Mouse (Mus musculus) embryonic facial prominence, embryonic 10.5 days (tissue): ENCODE data around the gene Slc8b1. TPM values are rescaled to one million over a fixed set of nuclear protein-coding genes. Genes with fewer than 3 reads are reported as not detected.
A peak's percentile ranks its signal among the peaks of the same experiment; 100 is the strongest.

ENCODE experiments used
- DNase-seq: peaks from one replicate; pipeline ENCODE4 v3.0.0-alpha.2; 2017; ENCODE audit warnings: low spot score
- H3K27ac ChIP-seq: fragments of 300-500 bp; sonication (generic); replicated peaks from 2 replicates; pipeline ENCODE4 v1.5.1; 2016; ENCODE audit warnings: mild to moderate bottlenecking
- H3K27me3 ChIP-seq: fragments of 300-500 bp; sonication (generic); replicated peaks from 2 replicates; pipeline ENCODE4 v1.6.1; 2016; ENCODE audit warnings: low read depth, mild to moderate bottlenecking; ENCODE audit not compliant: poor library complexity, severe bottlenecking
- H3K36me3 ChIP-seq: fragments of 300-500 bp; sonication (generic); replicated peaks from 2 replicates; pipeline ENCODE4 v1.6.1; 2016; ENCODE audit warnings: mild to moderate bottlenecking, moderate library complexity
- H3K4me1 ChIP-seq: fragments of 300-500 bp; sonication (generic); 2 replicates; pipeline ENCODE4 v1.6.1; 2016
- H3K4me3 ChIP-seq: fragments of 300-500 bp; sonication (generic); 2 replicates; pipeline ENCODE4 v1.5.1; 2016; ENCODE audit warnings: mild to moderate bottlenecking, moderate library complexity
- H3K9me3 ChIP-seq: fragments of 300-500 bp; sonication (generic); 2 replicates; pipeline ENCODE4 v1.6.1; 2016; ENCODE audit warnings: mild to moderate bottlenecking
- WGBS: fragments of 180-500 bp; shearing (Covaris S2); methylation state at CpG from one replicate; pipeline ENCODE4 v1.1.7; 2016; 5-methylcytosine and 5-hydroxymethylcytosine counted together
- polyA plus RNA-seq: library from polyadenylated mRNA; unstranded; fragments of >200 nt; fragmentation: Nextera tagmentation; extraction: Ambion mirVana; gene quantifications from 2 replicates; pipeline ENCODE4 v1.2.1, GENCODE M21; 2016

Gene Slc8b1
- polyA plus RNA-seq, 1 experiment from 2014 or later = 4.1 TPM

GRCm38 (mm10) chr5:120477993-120478392 lies 33.0 kb upstream of the Slc8b1 start:
- H3K36me3 ChIP-seq = no peaks in the 10 kb centered on the region
- DNase-seq = no peak
- WGBS = 91% methylated on average over 5 of the region's 5 CpGs

GRCm38 (mm10) chr5:120479538-120479937 lies 31.4 kb upstream of the Slc8b1 start:
- Histone ChIP-seq H3K36me3 (peaks cover 13% of the 10 kb centered on the region), H3K4me1 (peaks cover 12% of the 10 kb centered on the region), H3K9me3 (no peaks in the 10 kb centered on the region), H3K4me3 (no peak overlapping the region), H3K27ac (no peak overlapping the region), H3K27me3 (peaks cover 16% of the 10 kb centered on the region)
- no peak for DNase-seq
- 67% methylated on average over 4 of the region's 4 CpGs for WGBS

More at GRCm38 (mm10) chr5:120477993-120478392, 33.0 kb upstream of the Slc8b1 start:
- Histone ChIP-seq H3K4me1 (peaks cover 12% of the 10 kb centered on the region), H3K9me3 (no peaks in the 10 kb centered on the region), H3K27me3 (peaks cover 16% of the 10 kb centered on the region), H3K27ac (no peak overlapping the region), H3K4me3 (no peak overlapping the region)

GRCm38 (mm10) chr5:120481205-120481604 lies 29.8 kb upstream of the Slc8b1 start:
- WGBS = 62% methylated on average over 9 of the region's 9 CpGs
- peaks cover 8% of the 10 kb centered on the region for H3K4me1 ChIP-seq
- no peaks in the 10 kb centered on the region for H3K9me3 ChIP-seq
- H3K36me3 ChIP-seq = peaks cover 30% of the 10 kb centered on the region
- DNase-seq = no peak
- no peak overlapping the region for H3K27ac ChIP-seq
- H3K27me3 ChIP-seq = peaks cover 14% of the 10 kb centered on the region
- no peak overlapping the region for H3K4me3 ChIP-seq

- Histone ChIP-seq H3K9me3 (no peaks in the 10 kb centered on the region), H3K4me3 (no peak overlapping the region), H3K27me3 (no peaks in the 10 kb centered on the region), H3K4me1 (peaks cover 4% of the 10 kb centered on the region), H3K27ac (no peak overlapping the region), H3K36me3 (peaks cover 52% of the 10 kb centered on the region)
- DNase-seq = no peak
- 90% methylated on average over 19 of the region's 19 CpGs for WGBS
Measured at GRCm38 (mm10) chr5:120483399-120483798, 27.6 kb upstream of the Slc8b1 start.

GRCm38 (mm10) chr5:120487844-120488243 lies 23.1 kb upstream of the Slc8b1 start:
- no peak overlapping the region for H3K4me3 ChIP-seq
- 85% methylated on average over 8 of the region's 8 CpGs for WGBS
- H3K36me3 ChIP-seq = peaks cover 81% of the 10 kb centered on the region
- H3K27ac ChIP-seq = no peak overlapping the region
- peaks cover 3% of the 10 kb centered on the region; the same call in 1 of the 2 replicates for H3K4me1 ChIP-seq
- H3K9me3 ChIP-seq = no peaks in the 10 kb centered on the region
- DNase-seq = no peak
- H3K27me3 ChIP-seq = no peaks in the 10 kb centered on the region

- WGBS = 91% methylated on average over 8 of the region's 8 CpGs
- Histone ChIP-seq H3K27me3 (no peaks in the 10 kb centered on the region), H3K4me3 (no peak overlapping the region), H3K27ac (no peak overlapping the region), H3K4me1 (peaks cover 3% of the 10 kb centered on the region; the same call in 1 of the 2 replicates), H3K36me3 (peaks cover 83% of the 10 kb centered on the region), H3K9me3 (no peaks in the 10 kb centered on the region)
- no peak for DNase-seq
Measured at GRCm38 (mm10) chr5:120490679-120491192, 20.2 kb upstream of the Slc8b1 start.

GRCm38 (mm10) chr5:120492437-120492836 lies 18.5 kb upstream of the Slc8b1 start:
- Histone ChIP-seq H3K27ac (no peak overlapping the region), H3K4me1 (peaks cover 3% of the 10 kb centered on the region; the same call in 1 of the 2 replicates), H3K36me3 (peaks cover 82% of the 10 kb centered on the region), H3K27me3 (no peaks in the 10 kb centered on the region), H3K4me3 (no peak overlapping the region), H3K9me3 (no peaks in the 10 kb centered on the region)
- WGBS = 58% methylated on average over 11 of the region's 11 CpGs
- peak; percentile 72 for DNase-seq

- Histone ChIP-seq H3K4me1 (peaks cover 3% of the 10 kb centered on the region; the same call in 1 of the 2 replicates), H3K9me3 (no peaks in the 10 kb centered on the region), H3K36me3 (peaks cover 82% of the 10 kb centered on the region), H3K27ac (no peak overlapping the region), H3K4me3 (no peak overlapping the region), H3K27me3 (no peaks in the 10 kb centered on the region)
- WGBS = 91% methylated on average over 6 of the region's 6 CpGs
- no peak for DNase-seq
Measured at GRCm38 (mm10) chr5:120493440-120493839, 17.5 kb upstream of the Slc8b1 start.

- 88% methylated on average over 9 of the region's 9 CpGs for WGBS
- H3K4me1 ChIP-seq = peaks cover 3% of the 10 kb centered on the region; the same call in 1 of the 2 replicates
- no peak for DNase-seq
- peaks cover 82% of the 10 kb centered on the region for H3K36me3 ChIP-seq
- no peak overlapping the region for H3K27ac ChIP-seq
- H3K9me3 ChIP-seq = no peaks in the 10 kb centered on the region
- no peaks in the 10 kb centered on the region for H3K27me3 ChIP-seq
- H3K4me3 ChIP-seq = no peak overlapping the region
Measured at GRCm38 (mm10) chr5:120493873-120494395, 17.0 kb upstream of the Slc8b1 start.

- WGBS = 79% methylated on average over 10 of the region's 10 CpGs
- peaks cover 88% of the 10 kb centered on the region for H3K36me3 ChIP-seq
- no peak overlapping the region for H3K27ac ChIP-seq
- no peak for DNase-seq
- H3K9me3 ChIP-seq = no peaks in the 10 kb centered on the region
- no peaks in the 10 kb centered on the region for H3K27me3 ChIP-seq
- H3K4me3 ChIP-seq = no peak overlapping the region
- peaks cover 3% of the 10 kb centered on the region; the same call in 1 of the 2 replicates for H3K4me1 ChIP-seq
Measured at GRCm38 (mm10) chr5:120495064-120495702, 15.8 kb upstream of the Slc8b1 start.

- no peak overlapping the region for H3K4me3 ChIP-seq
- no peaks in the 10 kb centered on the region for H3K9me3 ChIP-seq
- no peak overlapping the region for H3K27ac ChIP-seq
- WGBS = 90% methylated on average over 13 of the region's 13 CpGs
- no peaks in the 10 kb centered on the region for H3K27me3 ChIP-seq
- peaks cover 2% of the 10 kb centered on the region; the same call in 1 of the 2 replicates for H3K4me1 ChIP-seq
- no peak for DNase-seq
- H3K36me3 ChIP-seq = peaks cover 83% of the 10 kb centered on the region
Measured at GRCm38 (mm10) chr5:120495703-120496226, 15.2 kb upstream of the Slc8b1 start.

- H3K27ac ChIP-seq = no peak overlapping the region
- peaks cover 6% of the 10 kb centered on the region for H3K4me1 ChIP-seq
- H3K4me3 ChIP-seq = no peak overlapping the region
- no peaks in the 10 kb centered on the region for H3K27me3 ChIP-seq
- H3K36me3 ChIP-seq = peaks cover 72% of the 10 kb centered on the region
- no peaks in the 10 kb centered on the region for H3K9me3 ChIP-seq
- 87% methylated on average over 3 of the region's 3 CpGs for WGBS
- DNase-seq = no peak
Measured at GRCm38 (mm10) chr5:120497071-120497470, 13.9 kb upstream of the Slc8b1 start.

GRCm38 (mm10) chr5:120499202-120499601 lies 11.8 kb upstream of the Slc8b1 start:
- DNase-seq = no peak
- no peak overlapping the region for H3K27ac ChIP-seq
- 84% methylated on average over 4 of the region's 4 CpGs for WGBS
- peaks cover 18% of the 10 kb centered on the region for H3K4me1 ChIP-seq
- no peaks in the 10 kb centered on the region for H3K9me3 ChIP-seq
- H3K27me3 ChIP-seq = no peaks in the 10 kb centered on the region
- peaks cover 51% of the 10 kb centered on the region for H3K36me3 ChIP-seq
- H3K4me3 ChIP-seq = no peak overlapping the region
